Mouse (Mus musculus) myocyte (in vitro differentiated cells): ENCODE measurements around the gene Banp.

Experiments
- CEBPB ChIP-seq: IDR thresholded peaks from 2 replicates; pipeline ENCODE4 v1.6.1; 2011; ENCODE audit warnings: mild to moderate bottlenecking, moderate library complexity; ENCODE audit not compliant: poor library complexity, insufficient read depth, severe bottlenecking
- E2F4 ChIP-seq: IDR thresholded peaks from one replicate; pipeline ENCODE4 v1.6.1; 2011; ENCODE audit warnings: mild to moderate bottlenecking, control low read depth, moderate library complexity; ENCODE audit not compliant: insufficient read depth
- MAX ChIP-seq: IDR thresholded peaks from one replicate; pipeline ENCODE4 v1.6.1; 2011; ENCODE audit warnings: low read depth, mild to moderate bottlenecking, control low read depth
- MYOD1 ChIP-seq, 3 experiments: IDR thresholded peaks; one replicate each; pipeline ENCODE4 v1.6.1; 2011; ENCODE audit warnings: control low read depth in 2 of 3, low read depth in 2 of 3, mild to moderate bottlenecking in 2 of 3, moderate library complexity in 1 of 3; ENCODE audit not compliant: insufficient read length in 2 of 3, control insufficient read depth in 1 of 3
- MYOG ChIP-seq, 3 experiments: IDR thresholded peaks; one replicate each; pipeline ENCODE4 v1.6.1; 2011; ENCODE audit warnings: control low read depth in 2 of 3, low read depth in 2 of 3, mild to moderate bottlenecking in 2 of 3; ENCODE audit not compliant: insufficient read length in 2 of 3, control insufficient read depth in 1 of 3, insufficient read depth in 1 of 3
- POLR2A ChIP-seq: IDR thresholded peaks from one replicate; pipeline ENCODE4 v1.6.1; 2011; ENCODE audit warnings: low read depth, mild to moderate bottlenecking, control low read depth, moderate library complexity; ENCODE audit not compliant: insufficient read length
- TCF12 ChIP-seq: IDR thresholded peaks from one replicate; pipeline ENCODE4 v1.6.1; 2011; ENCODE audit warnings: mild to moderate bottlenecking, control low read depth; ENCODE audit not compliant: poor library complexity, insufficient read depth, severe bottlenecking

DNA sequence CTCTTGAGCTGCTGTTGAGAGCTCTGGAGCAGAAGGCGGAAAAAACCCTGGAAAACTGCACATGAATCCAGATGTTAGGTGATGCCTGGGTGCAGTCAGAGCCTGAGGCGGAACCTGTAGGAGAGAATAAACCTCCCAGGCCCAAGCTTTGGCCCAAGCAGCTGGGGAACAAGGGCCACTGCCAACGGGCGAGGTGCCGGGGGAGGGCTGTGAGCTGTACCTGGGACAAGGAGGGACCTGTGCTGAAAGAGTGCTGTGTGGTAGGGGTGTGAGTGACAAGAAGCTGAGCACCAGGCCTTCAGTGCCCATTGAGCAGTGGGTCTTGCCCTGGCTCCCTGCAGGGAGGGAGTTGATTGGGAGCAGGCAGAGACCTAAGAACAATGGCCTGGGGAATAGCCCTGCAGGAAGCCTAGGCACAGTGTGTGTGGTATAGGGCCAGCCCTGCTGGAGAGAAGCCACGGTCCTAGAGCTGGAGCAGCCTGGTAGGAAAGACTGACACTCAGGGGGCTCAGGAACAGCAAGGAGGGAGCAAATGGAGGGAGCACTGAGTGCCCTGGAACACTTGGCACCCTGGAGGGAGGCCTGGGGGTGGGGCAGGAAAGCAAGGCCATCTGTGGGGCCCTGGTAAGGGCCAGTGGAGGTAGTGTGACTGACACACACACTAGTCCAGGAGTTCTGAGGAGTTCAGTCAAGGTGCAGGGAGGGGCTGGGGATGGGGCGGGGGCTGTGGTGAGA lies 17.3 kb downstream of the Banp start:
- TF ChIP-seq E2F4: no peak
- no peak for TF ChIP-seq POLR2A
- no peak for TF ChIP-seq MYOG (IDR thresholded peaks at IDR 0.05; ENCODE audit: control insufficient read depth in 1 of 3, insufficient read depth in 1 of 3, insufficient read length in 2 of 3, low read depth in 2 of 3)
- TF ChIP-seq MAX: no peak
- no peak for TF ChIP-seq CEBPB
- TF ChIP-seq TCF12: no peak
- no peak for TF ChIP-seq MYOD1 (IDR thresholded peaks at IDR 0.05; ENCODE audit: control insufficient read depth in 1 of 3, insufficient read length in 2 of 3, low read depth in 2 of 3)
